Mouse (Mus musculus) kidney, embryonic 14.5 days (tissue): ENCODE results near the gene Jph2. TPM values are rescaled to one million over a fixed set of nuclear protein-coding genes. Genes with fewer than 3 reads are reported as not detected.
A peak's percentile ranks its signal among the peaks of the same experiment; 100 is the strongest.

ENCODE experiments used
- ATAC-seq: fragments of 200-750 bp; cut with Nextera tagmentation; 2 replicates; pipeline ENCODE4 v1.8.0; 2017; ENCODE audit warnings: moderate number of reproducible peaks, mild to moderate bottlenecking, moderate TSS enrichment, moderate library complexity; ENCODE audit not compliant: low FRiP score, low TSS enrichment
- H3K27ac ChIP-seq: fragments of 300-500 bp; sonication (generic); 2 replicates; pipeline ENCODE4 v1.5.1; 2014; ENCODE audit warnings: low read depth, mild to moderate bottlenecking, low read length, moderate library complexity, mixed read lengths
- H3K27me3 ChIP-seq: fragments of 300-500 bp; sonication (generic); 2 replicates; pipeline ENCODE4 v1.6.1; 2014; ENCODE audit warnings: mild to moderate bottlenecking, low read length; ENCODE audit not compliant: control insufficient read depth, insufficient read depth
- H3K36me3 ChIP-seq: fragments of 300-500 bp; sonication (generic); 2 replicates; pipeline ENCODE4 v1.6.1; 2014; ENCODE audit warnings: low read length, mixed read lengths; ENCODE audit not compliant: control insufficient read depth, insufficient read depth
- H3K4me1 ChIP-seq: fragments of 300-500 bp; sonication (generic); 2 replicates; pipeline ENCODE4 v1.6.1; 2014; ENCODE audit warnings: low read length, mixed read lengths; ENCODE audit not compliant: control insufficient read depth, insufficient read depth
- H3K4me2 ChIP-seq: fragments of 300-500 bp; sonication (generic); replicated peaks from 2 replicates; pipeline ENCODE4 v1.6.1; 2014; ENCODE audit warnings: low read depth, mild to moderate bottlenecking, low read length
- H3K4me3 ChIP-seq: fragments of 300-500 bp; sonication (generic); 2 replicates; pipeline ENCODE4 v1.5.1; 2014; ENCODE audit warnings: mild to moderate bottlenecking, low read length
- H3K9ac ChIP-seq: fragments of 300-500 bp; sonication (generic); 2 replicates; pipeline ENCODE4 v1.6.1; 2014; ENCODE audit warnings: low read depth, mild to moderate bottlenecking, low read length, moderate library complexity
- H3K9me3 ChIP-seq: fragments of 300-500 bp; sonication (generic); 2 replicates; pipeline ENCODE4 v1.6.1; 2016; ENCODE audit warnings: low read length; ENCODE audit not compliant: control insufficient read depth
- WGBS: fragments of 180-500 bp; shearing (Covaris S2); extraction: QIAGEN DNeasy Blood & Tissue Kit; methylation state at CpG from one replicate; pipeline ENCODE4 v1.1.7; 2014; 5-methylcytosine and 5-hydroxymethylcytosine counted together
- polyA plus RNA-seq: library from polyadenylated mRNA; unstranded; fragments of >200 nt; fragmentation: Nextera tagmentation; extraction: Ambion mirVana; gene quantifications from 2 replicates; pipeline ENCODE4 v1.2.1, GENCODE M21; 2014

Jph2 gene
- polyA plus RNA-seq, 1 experiment from 2014 or later: 1.0 TPM

- no peaks in the 10 kb centered on the region for H3K9me3 ChIP-seq
- no peaks in the 10 kb centered on the region for H3K4me1 ChIP-seq
- ATAC-seq: no peak
- H3K4me3 ChIP-seq: no peak overlapping the region
- H3K27me3 ChIP-seq: no peaks in the 10 kb centered on the region
- no peak overlapping the region for H3K27ac ChIP-seq
- no peaks in the 10 kb centered on the region for H3K36me3 ChIP-seq
- H3K4me2 ChIP-seq: no peak overlapping the region
- 78% methylated on average over 11 of the region's 11 CpGs for WGBS
- no peak overlapping the region for H3K9ac ChIP-seq
Measured at GRCm38 (mm10) chr2:163346497-163346896, 51.3 kb downstream of the Jph2 start.

DNA sequence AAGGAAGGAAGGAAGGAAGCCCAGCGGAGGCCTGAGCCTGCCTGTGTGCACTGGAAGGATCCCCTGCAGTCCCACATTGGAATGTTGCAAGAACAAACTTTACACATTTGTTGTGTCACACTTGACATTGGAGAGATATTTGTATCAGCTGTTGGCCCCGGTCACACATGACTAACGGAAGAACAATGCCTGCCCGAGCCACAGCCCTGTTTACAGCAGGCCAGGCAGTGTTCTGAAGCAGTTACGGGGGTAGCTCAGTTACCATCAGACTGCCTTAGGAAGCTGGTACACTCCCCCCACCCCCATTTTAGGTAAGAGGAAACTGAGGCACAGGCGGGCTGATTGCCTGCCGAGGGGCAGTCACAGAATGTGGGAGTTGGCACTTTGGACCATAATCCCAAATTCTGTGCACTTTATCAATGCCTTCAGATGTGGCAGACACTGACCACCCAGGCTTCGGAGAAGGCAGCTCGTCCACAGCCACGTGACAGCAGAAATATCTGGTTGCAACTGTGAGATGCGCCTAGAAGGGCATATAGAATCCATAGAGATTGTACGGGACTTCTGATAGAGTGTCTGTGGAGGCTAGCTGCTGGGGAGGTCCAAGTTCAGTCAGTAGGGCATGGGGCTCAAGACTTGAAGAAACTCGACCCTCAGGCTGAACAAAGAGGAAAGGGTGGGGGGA is 52.7 kb downstream of the Jph2 start:
- Histone ChIP-seq H3K36me3 (no peaks in the 10 kb centered on the region), H3K9me3 (no peaks in the 10 kb centered on the region), H3K4me2 (no peak overlapping the region), H3K9ac (no peak overlapping the region), H3K4me3 (no peak overlapping the region), H3K27me3 (peaks cover 8% of the 10 kb centered on the region; the same call in 1 of the 2 replicates), H3K4me1 (no peaks in the 10 kb centered on the region), H3K27ac (no peak overlapping the region)
- 66% methylated on average over 13 of the region's 13 CpGs for WGBS
- ATAC-seq: no peak

DNA sequence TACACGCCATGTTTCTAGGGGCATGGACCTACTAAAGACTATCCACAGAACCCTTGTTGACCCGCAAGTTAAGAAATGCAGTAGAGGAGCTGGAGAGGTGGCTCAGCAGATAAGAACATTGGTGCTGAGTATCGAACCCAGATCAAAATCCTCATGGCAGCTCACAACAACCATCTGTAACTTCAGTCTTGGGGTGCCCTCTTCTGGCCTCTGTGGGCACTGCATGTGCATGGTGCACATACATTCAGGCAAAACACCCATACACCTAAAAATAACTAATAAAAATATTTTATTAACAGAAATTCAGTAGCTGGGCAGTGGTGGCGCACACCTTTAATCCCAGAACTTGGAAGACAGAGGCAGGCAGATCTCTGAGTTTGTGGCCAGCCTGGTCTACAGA is 54.1 kb downstream of the Jph2 start:
- 93% methylated on average over 4 of the region's 4 CpGs for WGBS
- Histone ChIP-seq H3K27ac (no peak overlapping the region), H3K27me3 (peaks cover 22% of the 10 kb centered on the region), H3K9ac (no peak overlapping the region), H3K9me3 (no peaks in the 10 kb centered on the region), H3K4me1 (0 out of 2 replicates have a peak, but pooled peaks cover 7% of the 10 kb centered on the region), H3K36me3 (no peaks in the 10 kb centered on the region), H3K4me3 (no peak overlapping the region), H3K4me2 (no peak overlapping the region)
- ATAC-seq: no peak

DNA sequence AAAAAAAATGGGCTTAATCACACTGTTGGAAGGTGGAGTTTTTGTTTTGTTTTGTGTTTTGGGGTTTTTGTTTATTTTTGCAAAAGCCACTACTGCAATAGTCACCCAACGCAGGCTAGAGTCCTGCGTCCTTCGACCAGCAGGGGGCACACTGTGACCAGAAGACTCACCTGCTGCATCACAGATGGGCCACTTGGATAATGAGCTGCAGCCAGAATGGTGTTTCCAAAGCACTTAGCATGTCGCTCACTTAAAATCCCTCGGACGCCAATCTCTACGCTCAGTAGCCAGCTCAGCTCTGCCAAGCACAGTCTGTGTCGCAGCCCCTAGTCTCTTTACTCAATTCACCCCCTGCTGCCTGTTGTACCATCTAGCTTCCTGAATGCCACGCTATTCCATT is 57.5 kb downstream of the Jph2 start:
- Histone ChIP-seq H3K9me3 (no peaks in the 10 kb centered on the region), H3K4me2 (no peak overlapping the region), H3K4me3 (no peak overlapping the region), H3K36me3 (no peaks in the 10 kb centered on the region), H3K27ac (no peak overlapping the region), H3K27me3 (peaks cover 38% of the 10 kb centered on the region), H3K4me1 (0 out of 2 replicates have a peak, but pooled peaks cover 7% of the 10 kb centered on the region), H3K9ac (no peak overlapping the region)
- peak; percentile 64 for ATAC-seq
- WGBS: 16% methylated on average over 9 of the region's 9 CpGs

GRCm38 (mm10) chr2:163332368-163333055 is 65.3 kb downstream of the Jph2 start:
- WGBS: 79% methylated on average over 13 of the region's 13 CpGs
- no peak for ATAC-seq
- no peak overlapping the region for H3K9ac ChIP-seq
- H3K4me2 ChIP-seq: no peak overlapping the region
- no peaks in the 10 kb centered on the region for H3K9me3 ChIP-seq
- H3K27me3 ChIP-seq: peaks cover 4% of the 10 kb centered on the region; the same call in 1 of the 2 replicates
- H3K4me1 ChIP-seq: no peaks in the 10 kb centered on the region
- no peak overlapping the region for H3K4me3 ChIP-seq
- no peak overlapping the region for H3K27ac ChIP-seq
- no peaks in the 10 kb centered on the region for H3K36me3 ChIP-seq

DNA sequence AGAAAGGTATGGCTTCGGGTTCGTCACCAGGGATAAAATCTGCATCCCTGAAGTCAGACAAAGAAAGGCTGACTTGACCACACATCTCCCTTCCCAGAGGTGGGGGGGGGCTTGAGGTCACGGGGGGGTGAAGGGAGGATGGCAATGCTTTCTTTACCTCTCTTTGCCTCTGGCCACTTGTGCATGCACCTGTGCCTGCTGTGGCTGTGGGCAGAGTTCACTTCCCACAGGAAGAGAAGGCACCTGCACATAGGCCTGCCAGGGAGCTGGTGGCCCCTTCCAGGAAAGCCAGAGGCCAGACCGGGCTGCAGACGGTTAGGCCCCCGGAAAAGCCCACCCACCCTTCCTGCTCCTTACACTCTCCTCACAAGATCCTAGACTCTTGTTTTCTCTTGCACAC is 66.4 kb downstream of the Jph2 start:
- Histone ChIP-seq H3K9me3 (no peaks in the 10 kb centered on the region), H3K9ac (no peak overlapping the region), H3K4me3 (no peak overlapping the region), H3K4me2 (no peak overlapping the region), H3K27me3 (no peaks in the 10 kb centered on the region), H3K36me3 (no peaks in the 10 kb centered on the region), H3K27ac (no peak overlapping the region), H3K4me1 (no peaks in the 10 kb centered on the region)
- WGBS: 87% methylated on average over 6 of the region's 6 CpGs
- ATAC-seq: no peak

- 32% methylated on average over 7 of the region's 7 CpGs for WGBS
Measured at GRCm38 (mm10) chr2:163330742-163331141, 67.1 kb downstream of the Jph2 start.

DNA sequence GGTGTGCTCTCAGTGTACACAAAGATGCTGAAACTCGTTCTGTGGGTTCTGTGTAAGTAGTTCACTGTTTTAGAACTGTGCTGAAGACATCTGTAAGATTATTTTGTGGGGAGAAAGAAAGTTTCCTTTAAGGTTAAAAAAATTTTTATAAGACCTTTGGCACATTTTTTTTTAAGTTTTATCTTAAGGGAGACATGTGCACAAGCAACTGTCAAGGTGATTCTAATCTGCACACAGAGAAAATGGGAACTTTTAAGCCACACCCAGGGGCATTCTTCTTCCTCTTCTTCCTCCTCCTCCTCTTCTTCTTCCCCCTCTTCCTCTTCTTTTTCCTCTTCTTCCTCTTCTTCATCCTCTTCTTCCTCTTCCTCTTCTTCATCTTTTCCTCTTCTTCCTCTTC is 74.6 kb downstream of the Jph2 start:
- H3K27me3 ChIP-seq: 0 out of 2 replicates have a peak, but pooled peaks cover 6% of the 10 kb centered on the region
- ATAC-seq: no peak

More at GRCm38 (mm10) chr2:163330742-163331141, 67.1 kb downstream of the Jph2 start:
- H3K9ac ChIP-seq: no peak overlapping the region
- ATAC-seq: no peak
- H3K9me3 ChIP-seq: no peaks in the 10 kb centered on the region
- no peak overlapping the region for H3K27ac ChIP-seq
- no peak overlapping the region for H3K4me2 ChIP-seq
- H3K4me3 ChIP-seq: no peak overlapping the region
- no peaks in the 10 kb centered on the region for H3K4me1 ChIP-seq
- H3K27me3 ChIP-seq: no peaks in the 10 kb centered on the region
- no peaks in the 10 kb centered on the region for H3K36me3 ChIP-seq

GRCm38 (mm10) chr2:163318777-163319176 is 79.0 kb downstream of the Jph2 start:
- Histone ChIP-seq H3K9ac (no peak overlapping the region), H3K9me3 (no peaks in the 10 kb centered on the region), H3K36me3 (no peaks in the 10 kb centered on the region), H3K4me1 (no peaks in the 10 kb centered on the region), H3K27me3 (0 out of 2 replicates have a peak, but pooled peaks cover 6% of the 10 kb centered on the region), H3K4me3 (no peak overlapping the region), H3K27ac (no peak overlapping the region), H3K4me2 (no peak overlapping the region)
- whole genome bisulfite sequencing: 84% methylated on average over 3 of the region's 3 CpGs
- no peak for ATAC-seq

More for the DNA sequence above, 74.6 kb downstream of the Jph2 start:
- H3K4me1 ChIP-seq: no peaks in the 10 kb centered on the region
- H3K36me3 ChIP-seq: no peaks in the 10 kb centered on the region
- no peaks in the 10 kb centered on the region for H3K9me3 ChIP-seq
- WGBS: 48% methylated on average over 1 of the region's 1 CpGs
- no peak overlapping the region for H3K4me3 ChIP-seq
- no peak overlapping the region for H3K9ac ChIP-seq
- no peak overlapping the region for H3K27ac ChIP-seq
- H3K4me2 ChIP-seq: no peak overlapping the region
